Mouse (Mus musculus): ENCODE data around the gene Banf2. TPM values are rescaled to one million over a fixed set of nuclear protein-coding genes. Genes with fewer than 3 reads are reported as not detected.

Banf2 gene
- total RNA-seq (2023): not detected

GRCm38 (mm10) chr2:144032664-144033063 is at the start of gene Banf2:
Banf2 (plus strand) TSS chr2:144033059.

DNA sequence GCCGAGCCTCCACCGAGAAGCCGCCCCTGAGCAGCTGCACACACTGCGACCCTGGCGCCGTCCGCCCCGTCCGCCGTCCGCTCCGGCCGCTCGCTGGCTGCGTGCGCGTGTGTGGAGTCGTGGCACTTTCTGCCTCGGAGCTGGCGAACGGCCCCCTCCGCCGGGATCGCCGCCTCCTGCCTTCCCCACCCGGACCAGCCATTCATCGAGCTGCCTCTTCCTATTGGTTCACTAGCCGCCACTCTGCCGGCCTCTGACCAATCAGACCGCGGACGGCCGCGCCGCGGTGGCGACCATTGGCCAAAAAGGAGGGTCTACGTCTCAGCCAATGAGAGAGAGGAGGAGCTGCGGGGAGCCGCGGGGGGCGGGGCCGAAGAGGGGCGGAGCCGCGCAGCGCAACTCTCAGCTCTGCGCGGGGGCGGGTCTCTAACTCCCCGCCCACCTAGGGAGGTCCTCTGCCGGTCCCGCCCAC is 21.7 kb upstream of the Banf2 start, which contains the start of gene Rrbp1:
TSS of gene Rrbp1 (minus strand) at position 184 of the 472 bp plus-strand sequence.

Other genes starting within 250 kb of the Banf2 start
- gene Bfsp1, start 169.9 kb upstream of the Banf2 start, total RNA-seq (2023): not detected
- gene Dstn, start 117.7 kb upstream of the Banf2 start, total RNA-seq (2023): 10.7 TPM
- 75.8 TPM for gene Rrbp1, start 21.8 kb upstream of the Banf2 start, total RNA-seq (2023)
- gene Mgme1, start 237.6 kb downstream of the Banf2 start, total RNA-seq (2023): 6.3 TPM
- gene Snx5, start 237.8 kb downstream of the Banf2 start, total RNA-seq (2023): 489 TPM